Mouse (Mus musculus): ENCODE results near the gene Pnck.

The Pnck gene

DNA sequence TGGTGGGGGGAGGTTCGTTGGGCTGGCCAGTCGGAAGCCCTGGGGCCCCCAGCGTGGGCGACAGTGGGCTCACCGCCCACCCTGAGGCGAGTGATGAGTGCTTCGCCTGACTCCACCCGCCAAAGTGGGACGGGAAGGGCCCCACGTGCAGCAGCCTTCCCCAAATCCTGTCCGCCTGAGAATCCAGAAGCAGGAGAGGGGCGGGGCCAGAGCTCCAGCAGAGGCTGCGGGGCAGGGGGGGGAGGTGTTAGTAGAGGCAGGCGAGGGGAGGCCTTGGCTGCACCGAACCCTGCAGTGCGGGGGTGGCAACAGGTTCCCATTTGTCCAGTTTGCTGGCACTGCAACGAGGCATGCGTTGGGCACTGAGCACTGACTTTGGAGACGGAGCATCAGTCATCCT, 22.5 kb downstream of the Pnck start:
- no peak for DNase-seq

DNA sequence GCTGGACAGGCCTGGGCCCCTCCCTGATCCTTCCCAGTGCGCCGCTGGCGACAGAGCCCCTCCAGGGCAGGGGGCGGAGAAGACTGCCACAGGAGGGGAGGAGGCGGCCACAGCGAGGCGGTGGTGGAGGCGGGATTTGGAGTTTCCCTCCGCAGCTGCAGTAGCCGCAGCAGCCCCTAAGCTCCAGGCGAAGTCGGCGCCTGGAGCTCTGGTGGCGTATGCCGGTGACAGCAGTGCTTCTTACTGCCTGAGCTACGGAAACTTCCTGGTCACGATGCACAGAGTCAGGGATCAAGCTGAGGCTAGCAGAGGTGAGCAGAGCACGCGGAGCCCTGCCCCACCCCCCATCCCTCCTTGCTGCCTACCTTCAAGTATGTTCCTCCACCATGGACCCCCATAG, 24.5 kb downstream of the Pnck start:
- no peak for DNase-seq

DNA sequence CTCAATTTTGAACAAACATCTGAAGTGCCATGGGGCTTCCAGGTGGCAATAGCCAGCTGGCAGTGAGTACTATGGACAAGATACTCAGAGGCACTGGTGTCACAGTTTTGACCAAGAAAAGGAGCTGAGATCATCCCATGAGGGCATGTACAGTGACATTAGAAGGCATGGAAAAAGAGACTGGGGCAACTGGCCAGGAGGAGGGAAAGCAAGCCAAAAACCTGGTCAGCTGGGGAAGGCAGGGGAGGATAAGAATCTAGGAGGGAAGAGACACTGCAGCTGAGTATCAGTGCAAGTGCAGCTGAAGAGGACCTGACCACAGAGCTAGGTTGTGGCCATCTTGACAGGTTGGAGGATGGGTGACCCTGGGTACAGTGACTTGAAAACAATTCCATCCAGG, 32.9 kb downstream of the Pnck start:
- no peak for DNase-seq

DNA sequence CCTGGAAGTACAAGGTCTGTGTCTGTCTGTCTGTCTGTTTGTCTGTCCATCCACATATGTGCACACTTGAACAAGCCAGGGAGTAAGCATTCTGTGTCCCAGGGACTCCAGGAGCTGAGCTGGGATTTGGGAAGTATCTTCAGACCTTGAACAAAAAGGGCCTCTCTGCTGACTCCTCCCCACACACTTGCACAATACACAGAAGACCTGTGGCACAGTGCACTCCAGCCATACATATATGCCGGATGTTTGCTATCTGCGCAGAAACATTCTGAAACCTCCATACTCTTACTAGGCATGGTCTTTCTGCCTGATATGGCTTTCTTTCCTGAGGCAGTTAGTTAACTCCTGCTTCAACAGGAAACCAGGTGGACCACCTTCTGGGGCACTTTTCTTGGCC, 40.0 kb downstream of the Pnck start:
- no peak for DNase-seq

DNA sequence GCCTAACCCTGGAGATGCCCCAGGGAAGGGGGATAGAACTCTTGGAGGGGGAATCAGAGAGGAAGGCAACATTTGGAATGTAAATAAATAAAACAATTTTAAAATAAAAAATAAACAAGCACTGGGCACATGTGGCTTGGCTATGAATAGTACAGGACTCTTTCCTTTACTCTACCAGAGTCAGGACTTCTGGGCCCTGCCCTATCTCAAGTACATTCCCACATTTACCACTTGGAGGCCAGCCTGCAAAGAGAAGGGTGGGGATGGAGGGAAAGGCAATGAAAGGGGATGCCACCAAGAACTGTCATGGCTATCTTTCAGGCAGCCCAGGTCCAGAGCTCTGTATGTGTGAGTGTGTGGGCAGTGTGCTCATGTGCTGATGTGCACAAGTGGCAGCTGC, 40.5 kb downstream of the Pnck start:
- DNase-seq: no peak

DNA sequence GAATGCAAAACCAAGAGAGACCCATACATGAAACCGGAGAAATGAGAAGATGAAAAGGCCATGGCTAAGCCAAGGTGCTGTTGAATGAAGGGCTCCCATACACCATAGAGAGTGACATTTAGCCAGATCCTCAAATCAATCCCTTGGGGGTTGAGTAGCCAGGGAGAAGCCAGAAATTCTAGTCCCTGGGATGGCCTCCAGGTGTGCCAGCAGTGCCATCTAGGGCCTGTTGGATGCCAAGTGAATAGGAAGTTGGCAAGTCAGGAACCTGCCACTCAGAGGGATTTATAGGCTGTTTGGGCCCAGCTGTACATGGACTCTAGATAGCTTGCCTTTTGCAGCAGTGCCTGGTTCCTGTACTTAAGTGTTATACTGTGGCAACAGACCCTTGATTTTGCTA, 44.0 kb downstream of the Pnck start:
- DNase-seq: no peak

DNA sequence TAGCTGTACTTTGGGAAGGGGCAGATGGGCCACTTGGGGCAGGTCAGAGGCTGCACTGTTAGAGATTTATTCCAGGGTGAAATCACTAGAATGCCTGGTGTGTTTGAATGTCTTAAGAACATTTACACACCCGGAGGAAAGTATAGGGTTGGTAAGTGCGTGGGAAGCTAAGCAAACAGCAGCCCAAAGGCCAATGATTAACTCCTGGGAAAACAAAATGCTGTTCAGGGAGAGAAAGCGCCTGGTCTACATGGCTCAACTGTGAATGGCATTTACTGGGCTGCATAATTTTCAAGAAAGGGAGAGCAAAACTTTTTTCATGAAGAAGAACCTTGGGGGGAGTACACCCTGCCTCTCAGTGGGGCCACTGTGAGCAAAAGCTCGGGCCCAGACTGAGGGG, 46.3 kb downstream of the Pnck start:
- DNase-seq: no peak

Measured in lung, postnatal 4 days (tissue).